Mouse (Mus musculus): ENCODE data around the gene Stat5a.

The Stat5a gene

DNA sequence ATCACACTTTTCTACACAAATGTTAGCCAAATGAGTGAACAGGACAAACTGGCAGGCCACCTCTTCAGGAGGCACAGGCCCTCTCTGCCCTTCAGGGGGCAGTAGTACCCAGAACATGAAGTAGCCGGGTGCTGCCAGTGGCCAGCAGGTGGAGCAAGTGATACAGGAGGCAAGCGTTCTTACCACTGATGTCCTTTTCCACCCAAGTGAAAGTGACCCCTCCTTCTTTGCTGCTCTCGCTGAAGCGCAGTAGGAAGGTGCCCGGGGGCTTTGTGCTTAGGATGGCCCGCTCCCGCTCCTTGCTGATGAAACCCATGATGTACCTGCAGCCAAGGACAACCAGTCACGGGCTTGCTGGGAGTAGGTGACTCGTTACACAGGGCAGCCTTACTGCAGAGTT lies 34.3 kb downstream of the Stat5a start:
- no peak; the same call in 1 of the 2 replicates for ATAC-seq (ENCODE audit: insufficient number of reproducible peaks, low FRiP score, low TSS enrichment)

DNA sequence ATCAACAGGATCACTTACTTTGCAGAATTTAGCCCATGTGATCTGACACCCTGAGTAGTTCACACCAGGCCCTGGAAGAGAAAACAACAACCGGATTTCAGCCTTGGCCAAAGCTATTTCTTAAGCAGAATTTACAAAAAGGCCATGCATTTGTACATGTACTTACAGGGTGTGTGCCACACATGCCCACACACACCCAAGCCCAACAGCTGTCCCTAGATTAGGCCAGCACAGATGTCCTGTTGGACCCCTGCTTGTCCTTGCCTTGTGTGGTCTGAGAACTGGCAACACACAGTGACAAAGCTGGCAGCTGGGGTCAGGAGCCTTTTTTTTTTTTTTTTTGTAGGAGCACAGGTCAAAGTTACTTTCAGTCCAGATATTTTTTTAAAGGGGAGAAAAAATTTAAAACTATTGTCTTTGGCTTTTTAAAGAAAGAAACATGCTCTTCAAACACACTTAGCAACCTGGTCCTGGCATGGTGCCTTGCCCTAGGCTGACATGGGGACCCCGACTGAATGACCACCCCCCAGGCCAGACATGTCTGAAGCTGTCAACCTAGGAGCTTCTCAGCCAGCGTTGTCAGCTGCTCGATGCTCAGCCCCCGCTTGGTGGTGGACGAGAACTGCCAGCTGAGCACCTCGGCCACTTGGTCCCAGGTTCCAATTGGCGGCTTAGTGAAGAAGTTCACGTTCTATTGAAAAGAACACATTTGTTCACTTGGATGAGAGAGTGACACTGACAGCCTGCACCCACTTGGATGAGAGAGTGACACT lies 35.2 kb downstream of the Stat5a start:
- ATAC-seq (ENCODE audit: insufficient number of reproducible peaks, low FRiP score, low TSS enrichment), result no peak

DNA sequence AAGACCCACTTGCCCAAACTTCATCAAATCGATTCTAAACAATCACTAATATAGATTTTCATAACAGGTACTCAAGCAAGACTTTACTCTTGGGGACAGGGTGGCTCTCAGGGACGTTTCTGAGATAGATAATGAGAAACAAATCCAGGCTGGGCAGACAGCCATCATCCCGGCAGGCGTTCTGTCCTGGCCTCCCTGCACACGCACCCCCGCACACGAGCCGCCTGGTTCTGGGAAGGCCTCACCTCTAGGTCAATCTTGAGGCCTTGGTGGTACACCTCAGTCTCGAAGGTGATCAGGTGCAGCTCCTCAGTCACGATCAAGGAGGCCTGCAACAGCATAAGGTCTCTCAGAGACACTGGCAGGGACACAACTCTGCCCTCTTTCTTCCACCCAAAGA lies 36.9 kb downstream of the Stat5a start:
- ATAC-seq (ENCODE audit: insufficient number of reproducible peaks, low FRiP score, low TSS enrichment), result no peak

DNA sequence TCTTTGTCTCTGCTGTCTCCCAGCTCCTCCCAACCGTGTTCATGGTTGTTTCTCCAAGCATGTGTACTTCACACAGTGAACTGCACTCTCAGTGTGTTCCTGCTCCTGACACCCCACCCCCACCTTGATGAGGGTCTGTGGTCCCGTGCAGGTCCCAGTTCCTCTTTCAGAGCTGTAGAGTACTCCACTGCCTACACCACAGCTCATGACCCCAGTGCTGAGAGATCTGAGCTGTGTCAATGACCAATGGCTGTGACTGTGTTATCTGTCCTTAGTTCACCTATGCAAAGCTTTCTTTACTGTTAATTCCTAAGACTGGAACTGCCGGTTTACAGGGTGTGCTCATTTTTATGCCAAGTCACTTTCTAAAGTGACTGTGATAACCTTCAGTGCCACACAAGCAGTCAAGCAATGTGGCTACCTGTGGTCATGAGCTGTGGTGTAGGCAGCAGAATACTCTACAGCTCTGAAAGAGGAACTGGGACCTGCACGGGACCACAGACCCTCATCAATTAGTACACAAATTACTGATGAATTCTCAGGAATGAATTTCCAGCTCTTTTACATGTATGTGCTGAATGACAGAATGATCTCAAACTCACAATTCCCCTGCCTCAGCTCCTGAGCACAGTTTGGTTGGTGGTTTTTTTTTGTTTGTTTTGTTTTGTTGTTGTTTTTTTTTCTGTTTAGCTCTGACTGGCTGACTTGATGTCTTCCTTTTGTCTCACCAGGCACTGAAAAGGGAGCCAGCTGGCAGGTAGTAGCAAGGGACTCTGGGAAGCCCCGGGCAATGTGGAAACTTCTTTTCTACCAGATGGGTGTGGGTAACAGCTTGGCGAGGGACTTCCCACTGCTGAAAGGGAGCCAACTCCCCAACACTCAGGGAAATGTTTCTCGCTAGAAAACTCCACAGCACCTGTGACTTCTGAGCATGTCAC lies 38.4 kb downstream of the Stat5a start:
- ATAC-seq (ENCODE audit: insufficient number of reproducible peaks, low FRiP score, low TSS enrichment), result no peak

DNA sequence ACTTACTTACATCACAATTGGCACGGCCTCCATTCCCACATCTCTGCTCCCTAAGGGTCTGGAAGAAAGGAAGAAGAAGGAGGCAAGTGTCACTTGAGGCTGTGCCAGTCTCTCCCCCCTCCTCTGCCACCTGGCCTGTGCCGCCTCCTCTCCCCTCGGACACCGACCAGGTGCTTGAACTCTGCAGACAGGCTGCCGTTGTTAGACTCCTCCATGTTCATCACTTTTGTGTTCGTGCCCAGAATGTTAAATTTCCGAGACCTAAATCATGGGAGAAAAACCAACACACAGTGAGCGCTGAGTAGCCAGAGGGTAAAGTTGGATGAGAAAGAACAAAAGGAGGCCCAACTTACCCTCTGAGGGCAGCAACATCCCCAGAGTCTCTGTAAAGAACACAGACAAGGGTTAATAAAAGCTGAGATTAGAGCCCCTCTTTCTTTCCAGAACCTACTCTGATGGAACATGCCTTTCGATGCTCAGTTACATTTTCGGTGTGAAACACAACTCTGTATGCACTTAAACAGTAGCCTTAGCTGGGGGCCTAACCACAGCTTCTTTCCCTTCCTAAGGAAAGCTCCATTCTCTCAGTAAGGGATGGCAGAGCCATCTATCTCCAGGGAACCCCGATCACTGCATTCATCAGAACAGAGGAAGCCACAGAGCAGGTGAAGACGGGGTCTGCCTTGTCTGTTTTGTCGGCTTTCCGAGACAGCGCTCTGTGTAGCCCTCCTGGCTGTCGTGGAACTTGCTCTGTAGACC lies 39.5 kb downstream of the Stat5a start:
- no peak for ATAC-seq (ENCODE audit: insufficient number of reproducible peaks, low FRiP score, low TSS enrichment)

DNA sequence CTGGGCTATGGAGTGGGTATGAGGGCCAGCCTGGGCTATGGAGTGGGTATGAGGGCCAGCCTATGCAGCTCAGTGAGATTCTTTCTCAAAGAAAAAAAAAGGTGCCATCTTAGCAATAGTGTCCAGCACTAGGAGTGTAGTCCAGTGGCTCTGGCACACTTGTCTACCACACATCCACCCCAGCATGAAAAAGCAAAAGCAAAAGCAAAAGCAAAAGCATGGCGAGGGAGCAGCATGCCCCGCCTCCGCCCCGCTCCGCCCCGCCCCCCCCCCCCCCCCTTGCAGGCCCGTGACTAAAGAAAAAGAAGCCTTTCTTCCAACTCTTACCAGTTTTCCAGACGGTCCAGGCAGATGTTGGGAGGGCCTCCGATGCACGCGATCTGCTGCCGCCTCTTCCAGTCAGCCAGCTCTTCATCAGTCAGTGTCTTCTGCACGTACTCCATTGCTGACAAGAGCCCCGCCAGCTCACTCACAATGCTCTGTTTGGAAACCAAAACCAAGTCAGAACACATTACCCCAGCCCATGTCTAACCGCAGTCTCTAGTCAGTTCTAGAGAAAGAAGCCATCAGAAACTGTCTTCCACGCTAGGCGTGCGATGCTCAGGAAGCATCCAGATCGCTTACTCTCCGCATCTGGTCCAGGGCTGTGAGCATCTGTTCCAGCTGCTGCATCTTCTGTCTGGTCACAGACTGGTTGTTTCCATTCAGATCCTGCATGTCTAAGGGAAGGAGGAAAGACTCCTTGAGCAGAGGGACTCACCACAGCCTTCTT lies 45.6 kb downstream of the Stat5a start:
- no peak for ATAC-seq (ENCODE audit: insufficient number of reproducible peaks, low FRiP score, low TSS enrichment)

DNA sequence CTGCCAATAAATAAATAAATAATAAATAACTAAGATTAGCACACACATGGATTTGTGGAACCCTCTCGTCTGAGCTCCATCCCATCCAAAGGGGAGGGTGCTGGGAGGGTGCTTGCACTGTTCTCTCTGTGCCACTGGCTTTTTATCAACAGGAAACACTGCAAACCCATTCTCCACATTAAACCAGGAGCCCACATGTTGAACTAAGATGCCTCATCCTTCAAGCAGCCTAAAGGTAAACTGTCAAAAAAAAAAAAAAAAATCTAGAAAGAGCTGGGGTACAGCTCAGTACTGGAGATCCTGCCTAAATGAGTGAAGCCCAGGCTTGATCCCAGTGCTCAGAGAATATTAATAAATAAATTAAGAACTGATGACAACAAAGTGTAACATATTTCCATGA lies 46.8 kb downstream of the Stat5a start:
- no peak for ATAC-seq (ENCODE audit: insufficient number of reproducible peaks, low FRiP score, low TSS enrichment)

DNA sequence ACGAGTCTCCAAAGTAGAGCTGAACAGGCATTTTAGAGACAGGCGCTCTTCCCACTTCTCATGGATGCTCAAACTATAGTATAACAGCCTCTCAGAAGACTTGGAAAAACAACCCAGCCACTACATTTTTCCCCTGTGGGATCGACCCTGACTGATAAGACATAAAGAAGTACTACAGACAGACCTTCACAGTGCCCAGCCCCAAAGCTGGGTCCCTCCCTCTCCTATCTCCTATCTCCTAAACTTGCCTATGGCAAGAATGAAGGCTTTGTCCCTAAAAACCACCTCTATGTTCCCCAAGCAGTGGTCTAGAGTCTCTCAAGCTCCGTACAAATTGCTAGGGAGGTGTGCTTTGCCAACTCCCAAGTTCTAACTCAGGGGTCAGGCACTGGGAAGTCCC lies 47.7 kb downstream of the Stat5a start:
- ATAC-seq (ENCODE audit: insufficient number of reproducible peaks, low FRiP score, low TSS enrichment), result no peak

DNA sequence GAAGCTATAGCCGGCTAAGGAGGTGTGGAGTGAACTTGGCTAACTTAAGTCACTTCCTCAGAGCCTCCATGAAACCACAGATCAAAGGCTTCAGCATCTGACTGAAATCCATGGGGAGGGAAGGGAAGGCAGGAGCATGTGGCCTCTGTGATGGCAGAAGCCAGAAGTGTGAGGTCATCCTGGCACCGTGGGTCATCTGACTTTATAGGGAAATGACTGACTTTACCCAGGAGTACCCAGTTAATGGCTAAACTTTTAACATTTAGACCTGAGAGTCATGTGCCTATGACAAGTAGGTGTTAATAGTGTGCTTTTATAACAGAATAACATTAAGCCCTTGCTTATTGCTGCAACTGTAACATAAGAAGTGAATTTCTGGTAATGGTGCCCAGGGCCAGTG lies 49.0 kb downstream of the Stat5a start:
- no peak for ATAC-seq (ENCODE audit: insufficient number of reproducible peaks, low FRiP score, low TSS enrichment)

DNA sequence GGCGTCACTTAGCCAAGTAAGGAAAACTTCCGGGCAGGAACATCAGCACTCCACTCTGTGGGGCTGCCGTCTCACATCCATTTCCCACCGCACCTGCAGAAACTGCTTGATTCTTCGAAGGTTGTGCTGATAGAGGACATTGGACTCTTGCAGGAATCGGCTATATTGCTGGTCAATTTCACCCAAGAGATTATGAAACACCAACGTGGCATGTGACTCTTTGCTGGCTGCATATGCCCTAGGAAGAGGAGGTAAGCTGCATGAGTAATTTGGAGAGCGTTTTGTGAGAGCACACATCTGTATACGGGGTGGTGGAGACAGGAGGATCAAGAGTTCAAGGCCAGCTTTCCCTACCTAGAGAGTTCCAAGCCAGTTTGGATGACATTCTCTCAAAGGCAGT lies 49.4 kb downstream of the Stat5a start:
- ATAC-seq (ENCODE audit: insufficient number of reproducible peaks, low FRiP score, low TSS enrichment), result no peak

DNA sequence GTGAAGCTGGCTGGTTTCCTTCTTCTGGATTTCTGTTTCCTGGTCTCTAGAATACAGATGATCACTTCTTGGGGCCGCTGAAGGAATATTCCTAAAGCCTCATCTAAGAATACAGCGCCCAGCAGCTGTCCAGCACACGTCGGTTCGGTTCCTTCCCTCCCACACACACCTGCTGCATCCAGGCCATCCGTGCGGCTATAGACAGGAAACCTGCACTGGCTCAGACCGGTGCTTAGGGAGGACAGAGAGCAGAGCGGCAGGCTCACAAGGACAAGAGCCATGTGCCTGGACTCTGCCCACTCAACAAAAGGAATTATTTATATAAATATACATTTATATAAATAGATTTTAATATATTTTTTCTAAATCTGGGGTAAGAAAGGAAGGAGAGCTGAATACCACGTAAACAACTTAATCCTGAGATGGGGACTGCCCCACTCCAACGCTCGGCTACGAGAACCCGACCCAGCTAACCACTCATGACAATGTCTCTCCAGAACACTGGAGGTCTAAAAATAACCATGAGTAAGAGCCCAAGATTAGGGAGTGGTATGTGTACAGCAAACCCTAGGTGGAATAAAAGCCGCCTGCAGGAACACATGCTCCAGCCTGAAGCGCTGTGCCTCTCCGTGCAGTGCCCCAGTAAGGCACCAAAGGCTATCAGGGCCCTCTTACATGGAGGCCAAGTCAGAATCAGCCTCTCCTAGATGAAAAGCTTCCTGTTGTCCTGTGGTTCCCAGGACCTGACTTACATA lies 53.4 kb downstream of the Stat5a start:
- ATAC-seq (ENCODE audit: insufficient number of reproducible peaks, low FRiP score, low TSS enrichment), result no peak

DNA sequence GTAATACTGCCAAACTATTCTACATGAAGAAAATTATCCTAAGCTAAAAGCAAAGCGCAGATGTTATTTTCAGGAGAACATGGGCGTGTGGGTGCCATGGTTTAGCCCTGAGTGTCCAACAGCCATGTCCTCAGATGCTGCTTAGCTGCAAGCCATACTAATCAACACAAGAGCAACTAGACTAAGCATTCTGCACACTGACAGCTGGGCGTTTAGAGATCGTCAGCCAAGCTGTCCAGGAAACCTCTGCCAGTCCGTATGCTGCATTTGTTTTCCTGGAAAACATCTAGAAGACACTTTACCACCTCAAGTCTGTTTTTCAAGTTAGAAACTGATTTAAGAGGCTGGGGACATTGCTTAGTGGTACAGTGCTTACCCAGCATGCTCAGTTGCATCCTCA lies 55.3 kb downstream of the Stat5a start:
- no peak for ATAC-seq (ENCODE audit: insufficient number of reproducible peaks, low FRiP score, low TSS enrichment)

DNA sequence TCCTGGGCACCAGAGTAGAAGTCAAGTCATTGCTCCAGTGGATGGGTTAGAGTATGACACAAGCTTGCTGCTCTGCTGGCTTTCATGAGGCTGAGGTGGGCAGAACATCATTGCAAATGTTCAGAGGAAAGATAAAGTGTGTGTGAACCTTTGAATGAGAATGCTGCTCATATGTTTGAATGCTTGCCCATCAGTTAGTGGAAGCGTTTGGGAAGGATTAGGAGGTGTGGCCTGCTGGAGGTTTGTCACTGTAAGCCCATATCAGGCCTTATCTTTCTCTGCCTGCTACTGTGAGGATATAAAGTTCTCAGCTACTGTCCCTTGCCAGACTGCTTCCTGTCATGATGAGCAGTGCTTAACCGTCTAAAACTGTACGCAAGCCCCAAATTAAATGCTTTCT lies 55.9 kb downstream of the Stat5a start:
- no peak for ATAC-seq (ENCODE audit: insufficient number of reproducible peaks, low FRiP score, low TSS enrichment)

DNA sequence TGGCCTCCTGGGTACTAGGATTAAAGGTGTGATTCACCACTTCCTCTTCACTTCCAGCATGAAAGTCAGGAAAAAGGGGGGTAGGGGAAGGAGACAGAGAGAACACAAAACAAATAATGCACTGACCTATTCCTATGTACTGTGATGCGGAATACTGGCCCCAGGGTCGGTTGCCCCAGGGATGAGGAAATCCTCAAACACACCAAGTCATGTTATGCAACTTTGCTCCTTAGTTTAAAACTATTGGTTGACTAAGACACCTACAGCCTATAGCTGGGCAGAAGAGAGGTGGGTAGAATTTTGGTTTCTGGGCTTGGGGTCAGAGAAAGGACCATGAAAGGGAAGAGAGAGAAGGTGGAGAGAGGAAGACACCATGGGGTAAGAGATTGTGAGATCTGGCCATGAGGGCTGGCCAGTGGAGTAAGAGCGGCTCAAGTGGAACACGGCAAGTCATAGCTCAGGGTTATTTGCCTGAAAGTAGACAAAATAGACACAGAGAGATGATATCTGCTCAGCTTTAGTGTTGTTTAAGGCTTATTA lies 57.4 kb downstream of the Stat5a start:
- no peak for ATAC-seq (ENCODE audit: insufficient number of reproducible peaks, low FRiP score, low TSS enrichment)

DNA sequence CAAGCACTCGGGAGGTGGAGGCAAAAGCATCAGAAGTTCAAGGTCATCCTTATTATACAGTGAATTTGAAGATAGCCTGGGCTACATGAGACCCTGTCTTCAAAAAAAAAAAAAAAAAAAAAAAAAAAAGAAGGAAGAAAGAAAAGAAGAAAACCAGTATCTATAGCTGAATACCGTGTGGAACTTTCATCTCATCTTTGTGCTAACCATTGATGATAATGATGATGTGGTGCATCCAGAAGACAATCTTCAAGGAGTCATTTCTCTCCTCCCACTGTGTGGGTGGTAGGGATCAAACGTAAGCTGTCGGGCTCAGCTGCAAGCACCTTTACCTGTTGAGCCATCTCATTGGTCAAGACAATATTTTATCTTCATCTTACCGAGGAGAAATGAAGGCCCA lies 58.9 kb downstream of the Stat5a start:
- ATAC-seq (ENCODE audit: insufficient number of reproducible peaks, low FRiP score, low TSS enrichment), result no peak

DNA sequence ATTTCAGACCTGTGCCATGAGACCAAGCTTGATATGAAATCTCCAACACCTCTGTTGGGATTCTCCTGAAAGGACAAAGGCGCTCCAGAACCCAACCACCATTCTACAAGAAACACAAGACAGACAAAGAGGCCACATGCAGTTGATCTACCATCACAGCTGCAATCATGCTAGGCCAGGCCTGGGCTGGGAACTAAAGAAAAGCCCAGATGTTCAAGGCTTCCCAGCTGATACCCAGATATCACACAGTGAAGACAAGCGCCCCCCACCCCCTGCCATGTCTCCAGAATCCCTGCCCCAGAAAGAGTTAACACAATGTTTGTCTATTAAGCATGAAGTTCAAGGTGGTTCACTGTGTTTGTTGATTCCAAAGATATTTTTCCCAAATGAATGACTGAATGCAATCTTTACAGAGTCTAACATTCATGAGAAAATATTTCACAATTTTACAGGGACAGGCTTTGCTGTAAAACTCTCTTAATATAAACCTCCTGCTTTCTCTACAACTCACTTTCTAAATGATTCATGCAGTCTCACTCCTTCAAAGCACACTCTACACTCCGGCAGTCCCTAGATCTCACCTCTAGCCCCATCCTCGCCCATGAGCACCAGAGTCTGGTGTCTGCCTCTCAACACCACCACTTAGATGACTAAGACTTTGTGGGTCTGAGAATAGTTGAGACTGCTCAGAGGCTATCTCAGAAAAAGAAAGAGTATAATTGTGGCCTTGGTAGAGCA lies 61.9 kb downstream of the Stat5a start:
- no peak for ATAC-seq (ENCODE audit: insufficient number of reproducible peaks, low FRiP score, low TSS enrichment)

DNA sequence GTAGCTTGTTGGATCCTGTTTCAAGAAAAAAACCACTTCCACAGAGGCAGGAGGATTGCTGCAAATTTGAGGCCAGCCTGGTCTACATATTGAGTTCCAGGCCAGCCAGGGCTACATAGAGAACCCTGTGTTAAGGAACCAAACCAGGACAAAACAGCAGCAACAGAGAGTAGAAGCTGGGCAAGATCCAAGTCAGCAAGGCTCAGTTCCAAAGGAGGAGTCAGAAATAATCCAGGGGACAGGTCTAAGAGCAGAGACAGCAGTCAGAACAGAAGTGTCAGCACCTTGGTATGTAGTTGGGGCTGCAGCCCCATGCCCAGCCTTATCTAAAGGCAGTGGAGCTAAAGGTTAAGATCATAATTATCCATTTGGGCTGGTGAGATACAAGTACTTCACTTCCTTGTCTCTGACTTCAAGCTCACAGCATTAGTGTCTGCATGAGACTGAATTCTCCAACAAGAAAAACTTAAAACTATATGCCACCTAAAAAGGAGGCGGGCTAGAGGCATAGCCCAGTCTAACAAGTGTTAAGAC lies 65.3 kb downstream of the Stat5a start:
- ATAC-seq (ENCODE audit: insufficient number of reproducible peaks, low FRiP score, low TSS enrichment), result no peak

DNA sequence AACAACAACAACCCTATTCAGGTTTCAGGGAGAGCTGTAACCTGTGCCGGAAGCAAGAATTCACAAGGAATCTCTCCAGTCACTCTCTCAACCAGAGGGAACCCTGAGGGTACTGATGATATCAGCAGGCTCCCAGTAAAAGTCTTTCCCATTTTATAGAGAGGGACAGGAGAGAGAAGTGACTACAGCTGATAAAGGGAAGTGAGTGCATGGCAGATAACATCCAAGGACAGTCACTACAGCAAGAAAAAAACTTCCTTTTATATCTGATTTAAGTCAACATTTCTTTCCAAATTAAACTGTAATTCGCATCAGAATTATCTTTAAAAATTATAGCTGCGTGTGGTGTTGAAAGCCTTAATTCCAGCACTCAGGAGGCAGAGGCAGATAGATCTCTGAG lies 68.2 kb downstream of the Stat5a start:
- ATAC-seq (ENCODE audit: insufficient number of reproducible peaks, low FRiP score, low TSS enrichment), result no peak
